Mouse (Mus musculus): ENCODE results near the gene Acly.

Gene Acly

GRCm38 (mm10) chr11:100504990-100505660 is 22.7 kb downstream of the Acly start:
- peak; percentile 24 for DNase-seq

DNA sequence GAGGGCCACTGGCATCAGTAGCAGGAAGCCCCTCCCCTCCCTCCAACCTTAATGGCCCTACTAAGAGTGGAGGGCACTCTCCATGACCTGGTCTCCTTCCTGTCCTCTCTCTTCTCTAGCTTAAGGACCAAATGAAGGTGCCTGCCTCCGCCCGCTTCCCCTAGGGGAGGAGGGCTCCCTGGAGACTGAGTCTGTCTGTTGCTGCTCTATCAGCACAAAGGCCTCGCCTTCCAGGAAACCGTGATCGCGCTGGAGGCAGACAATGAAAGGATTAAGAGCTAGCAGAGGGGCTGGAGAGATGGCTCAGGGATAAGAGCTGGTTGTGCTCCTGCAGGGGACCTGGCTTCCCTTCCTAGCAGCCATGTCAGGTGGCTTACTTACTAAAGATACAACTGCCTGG is 26.5 kb downstream of the Acly start:
- no peak for DNase-seq

GRCm38 (mm10) chr11:100500651-100501050 is 27.1 kb downstream of the Acly start:
- DNase-seq = no peak

GRCm38 (mm10) chr11:100500241-100500640 is 27.6 kb downstream of the Acly start:
- no peak for DNase-seq

DNA sequence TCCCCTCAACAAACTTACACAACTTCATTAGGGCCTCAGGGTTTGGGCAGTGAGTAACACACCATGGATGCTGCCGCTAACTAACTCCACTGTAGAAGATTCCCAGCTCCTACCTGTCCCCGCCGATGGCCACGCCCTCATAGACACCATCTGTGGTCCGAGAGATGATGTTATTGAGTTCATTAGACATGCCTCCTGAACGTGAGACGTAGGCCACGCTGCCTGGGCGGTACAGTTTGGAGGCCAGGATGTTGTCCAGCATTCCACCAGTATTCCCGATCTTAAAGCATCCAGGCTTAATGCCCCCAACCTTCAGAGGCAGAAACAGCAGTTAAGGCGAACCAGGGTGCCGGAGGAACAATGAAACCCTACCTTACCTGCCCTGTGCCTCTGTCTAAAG is 34.0 kb downstream of the Acly start:
- no peak for DNase-seq

GRCm38 (mm10) chr11:100490951-100491350 is 36.8 kb downstream of the Acly start:
- no peak for DNase-seq

DNA sequence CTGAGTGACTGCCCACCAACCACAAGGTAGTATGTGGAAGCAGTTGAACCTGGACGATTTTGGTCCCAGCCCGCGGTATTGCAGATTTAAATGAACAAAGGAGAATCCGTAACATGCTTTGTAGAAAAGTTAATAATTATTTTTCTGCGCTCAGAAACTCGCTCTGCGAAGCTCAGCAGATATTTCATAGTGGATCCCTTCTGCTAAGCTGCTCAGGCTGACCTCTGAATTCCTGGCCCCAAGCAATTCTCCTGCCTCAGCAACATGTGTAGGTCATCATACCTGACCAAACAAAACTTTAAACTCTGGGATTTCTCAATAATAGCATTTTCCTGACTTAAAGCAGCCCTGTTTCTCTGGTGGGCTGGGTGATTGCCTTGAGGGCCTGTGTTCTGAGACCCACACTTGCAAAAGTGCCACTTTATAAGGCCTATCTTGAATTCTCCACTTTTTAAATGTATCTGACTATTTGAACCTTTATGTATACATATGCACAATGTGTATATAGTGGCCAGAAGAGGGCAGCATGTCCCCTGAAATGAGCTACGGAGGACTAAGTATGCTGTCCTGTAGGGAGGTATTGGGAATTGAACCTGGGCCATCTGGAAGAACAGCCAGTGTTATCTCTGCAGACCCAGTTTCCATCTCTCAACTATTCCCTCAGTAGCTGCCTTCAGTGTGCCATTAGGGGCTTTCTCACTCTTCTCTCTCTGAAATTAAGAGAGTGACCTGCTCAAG is 41.8 kb downstream of the Acly start:
- DNase-seq = peak; percentile 59

GRCm38 (mm10) chr11:100484461-100484860 is 43.3 kb downstream of the Acly start:
- DNase-seq = no peak

DNA sequence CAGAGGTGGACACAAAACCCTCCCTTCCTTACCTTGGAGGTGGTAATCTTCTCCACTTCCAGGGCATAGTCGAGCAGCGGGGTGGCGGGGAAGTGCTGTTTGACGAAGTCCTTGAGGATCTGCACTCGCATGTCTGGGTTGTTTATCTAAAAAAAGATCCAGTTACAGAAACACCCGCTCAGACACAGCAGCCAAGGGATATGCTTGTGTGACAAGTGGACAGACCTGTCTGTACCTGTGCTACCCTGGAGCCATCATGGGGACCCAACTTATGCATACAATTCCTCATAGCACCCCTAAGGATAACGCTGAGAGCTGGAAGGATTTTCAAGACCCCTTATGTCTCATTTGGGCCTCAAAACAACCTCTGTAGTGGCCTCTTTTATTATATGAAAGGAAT is 48.6 kb downstream of the Acly start:
- DNase-seq = no peak

GRCm38 (mm10) chr11:100476281-100476680 is 51.5 kb downstream of the Acly start:
- DNase-seq = peak; percentile 34

- no peak for DNase-seq
These were observed 54.9 kb downstream of the Acly start for GRCm38 (mm10) chr11:100472935-100473295.

DNA sequence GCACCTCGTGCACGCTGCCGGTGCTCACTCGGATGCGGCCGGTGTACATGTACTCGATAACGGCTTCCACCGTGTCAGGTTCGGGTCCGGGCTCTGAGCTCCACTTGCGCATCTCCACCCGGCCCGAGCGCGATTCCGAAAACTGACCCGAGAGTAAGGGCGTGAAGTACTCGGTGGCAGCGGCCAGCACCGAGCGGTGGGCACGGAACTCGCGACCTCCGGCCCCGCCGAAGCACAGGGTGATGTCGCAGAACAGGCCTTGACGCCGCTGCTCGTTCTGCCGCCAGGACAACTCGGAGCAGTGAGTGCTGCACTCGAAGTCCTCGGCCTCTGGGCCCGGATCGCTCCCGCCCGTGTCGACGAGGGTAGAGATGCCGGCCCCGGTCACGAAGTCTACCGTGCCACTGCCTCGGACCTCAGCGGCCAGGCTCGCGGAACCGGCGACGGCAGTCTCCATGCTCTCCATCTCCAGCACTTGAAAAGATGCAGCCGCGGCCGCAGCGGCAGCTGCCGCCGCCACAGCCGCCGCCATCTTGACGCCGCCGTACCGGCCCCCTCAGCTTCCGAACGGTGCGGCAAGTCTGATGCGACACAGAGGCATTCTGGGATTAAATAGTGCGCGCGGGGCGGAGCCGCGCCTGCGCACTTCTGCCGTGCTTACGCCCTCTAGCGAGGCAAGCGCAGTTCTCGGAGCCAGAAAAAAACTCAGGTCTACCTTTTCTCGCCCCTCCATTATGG is 55.4 kb downstream of the Acly start, which contains the start of gene Klhl11:
TSS of gene Klhl11 (minus strand) at position 545 of the 738 bp plus-strand sequence.
- peak; percentile 92 for DNase-seq

DNA sequence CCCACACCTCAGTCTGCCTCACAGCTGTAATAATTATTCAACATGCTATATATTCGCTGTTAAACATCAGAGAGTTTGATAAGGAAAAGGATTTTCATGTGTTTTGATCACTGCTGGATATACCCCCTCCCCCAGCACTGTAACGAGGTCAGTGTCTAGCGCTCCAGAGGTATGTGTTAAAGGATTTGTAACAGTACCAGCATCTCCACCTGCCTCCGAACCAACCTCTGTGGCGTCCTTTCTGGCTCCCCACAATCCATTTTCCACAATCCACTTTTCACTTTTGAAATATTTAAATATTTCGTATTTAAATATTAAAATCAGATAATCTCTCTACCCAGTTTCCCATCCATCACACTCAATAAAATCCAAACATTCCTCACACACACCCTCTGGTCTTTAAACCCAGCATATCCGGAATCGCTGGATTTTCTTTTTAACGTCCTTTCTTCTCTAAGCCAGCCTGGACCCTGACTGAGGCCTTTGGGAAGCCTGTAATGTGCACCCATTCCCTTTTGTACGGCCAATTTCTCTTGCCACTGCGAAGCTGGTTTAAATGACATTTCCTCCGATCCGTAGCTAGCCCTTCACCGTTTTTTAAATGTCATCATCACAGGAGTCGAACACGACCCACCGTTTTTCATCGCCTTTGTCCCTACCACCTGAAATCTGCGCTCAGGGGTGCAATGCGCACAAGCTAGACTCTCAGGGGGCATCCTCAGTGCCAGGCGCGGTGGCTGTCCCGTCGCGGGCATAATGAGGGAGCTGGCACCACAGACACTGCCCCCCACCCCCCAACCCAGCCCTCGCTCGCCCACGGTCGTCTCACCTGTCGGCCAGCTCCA is 56.2 kb downstream of the Acly start:
- DNase-seq = no peak

- no peak for DNase-seq
These were observed 62.0 kb downstream of the Acly start for GRCm38 (mm10) chr11:100465833-100466232.

DNA sequence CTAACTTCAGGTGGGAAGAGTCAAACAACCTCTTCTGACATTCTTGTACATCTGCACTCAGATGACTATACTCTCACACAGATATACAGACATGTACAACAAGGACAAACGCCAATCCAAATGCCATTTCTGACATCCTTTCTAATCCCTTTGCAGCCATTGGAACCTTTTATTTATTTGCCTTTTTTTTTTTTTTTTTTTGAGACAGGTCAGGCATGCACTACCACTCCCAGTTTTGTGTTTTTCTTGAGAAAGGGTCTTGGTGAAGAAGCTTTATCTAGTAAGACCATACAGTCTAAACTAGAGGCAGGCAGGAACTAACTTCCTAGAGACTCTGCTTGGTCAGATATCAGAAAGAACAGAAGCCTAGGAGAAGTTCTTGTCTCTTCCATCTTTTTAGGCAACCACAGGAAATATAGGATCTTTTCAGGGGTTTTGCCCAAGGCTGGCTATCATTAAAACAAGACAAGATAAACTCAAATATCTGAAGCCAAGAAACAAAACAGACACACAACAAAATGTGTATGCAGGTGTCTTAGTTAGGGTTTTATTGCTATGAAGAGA is 62.5 kb downstream of the Acly start:
- no peak for DNase-seq

DNA sequence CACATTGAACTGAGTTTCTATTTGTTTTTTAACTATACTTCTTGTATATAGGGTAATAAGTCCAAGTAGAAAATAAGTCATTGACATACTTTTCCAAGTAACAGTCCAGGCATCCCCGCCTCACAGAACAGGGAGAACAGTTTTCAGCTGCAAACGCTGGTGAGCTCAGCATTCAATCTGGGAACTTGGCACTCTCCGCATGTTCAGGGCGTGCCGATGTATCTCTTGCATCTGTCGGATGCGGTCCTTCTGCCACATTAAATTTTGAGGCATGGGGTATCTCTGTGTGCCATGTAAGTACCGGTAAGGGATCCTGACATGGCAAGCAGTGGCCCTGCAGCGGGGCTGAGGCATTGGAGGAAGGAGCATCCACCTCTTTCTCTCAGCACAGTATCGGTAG is 65.1 kb downstream of the Acly start:
- no peak for DNase-seq

- no peak for DNase-seq
These were observed 70.1 kb downstream of the Acly start for GRCm38 (mm10) chr11:100457711-100458110.

DNA sequence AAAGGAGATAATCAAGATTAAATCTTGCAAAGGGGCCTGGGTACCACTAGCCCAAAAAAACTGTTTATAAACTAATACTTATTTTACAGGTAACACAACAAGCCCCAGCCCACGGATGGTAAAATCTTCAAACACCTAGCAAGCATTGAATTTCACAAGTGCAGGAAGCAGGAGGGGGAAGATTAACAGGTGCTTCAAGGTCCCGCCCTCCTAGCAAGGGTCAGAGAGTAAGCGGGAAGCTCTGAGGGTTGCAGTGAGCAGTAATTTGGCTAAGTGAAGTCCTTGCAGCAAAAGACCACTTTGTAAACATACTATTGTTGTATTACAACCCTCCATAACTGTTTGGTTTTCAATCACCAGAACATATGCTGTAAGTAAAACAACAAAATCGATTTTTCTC is 70.6 kb downstream of the Acly start:
- peak; percentile 34 for DNase-seq

DNA sequence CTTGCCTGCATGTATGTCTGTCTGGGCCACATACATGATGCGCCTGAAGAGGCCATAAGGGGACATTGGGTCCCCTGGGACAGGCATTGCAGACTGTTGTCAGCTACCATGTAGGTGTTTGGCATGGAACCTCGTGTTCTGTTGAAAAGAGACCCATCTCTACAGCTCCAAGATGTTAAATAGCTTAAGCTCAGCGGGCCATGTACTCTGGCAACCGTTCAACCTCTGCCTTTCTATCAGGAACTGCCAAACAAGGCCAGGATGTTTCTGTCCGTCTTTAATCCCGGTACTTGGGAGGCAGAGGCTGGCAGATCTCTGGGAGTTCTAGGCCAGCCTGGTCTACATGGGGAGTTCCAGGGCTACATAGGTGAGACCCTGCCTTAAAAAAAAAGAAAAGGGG is 85.2 kb downstream of the Acly start:
- DNase-seq = no peak

DNA sequence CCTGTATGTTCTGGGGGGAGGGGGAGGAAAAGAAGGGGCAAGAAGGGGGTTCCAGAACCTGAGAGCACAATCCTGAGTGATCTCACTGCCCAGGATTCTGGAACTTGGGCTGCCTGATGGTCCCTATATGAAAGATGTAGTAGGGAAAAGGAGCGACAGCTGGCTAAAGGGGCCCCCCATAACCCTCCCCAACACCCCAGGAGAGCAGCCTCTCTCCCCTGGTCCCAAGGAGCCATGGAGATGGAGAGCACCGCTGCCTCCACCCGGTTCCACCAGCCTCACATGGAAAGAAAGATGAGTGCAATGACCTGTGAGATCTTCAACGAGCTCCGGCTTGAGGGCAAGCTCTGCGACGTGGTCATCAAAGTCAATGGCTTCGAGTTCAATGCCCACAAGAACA is 86.0 kb downstream of the Acly start, which contains the start of the genes Nt5c3b and Klhl10:
TSS of gene Nt5c3b (minus strand) at position 12 of the 400 bp plus-strand sequence.
TSS of gene Klhl10 (plus strand) at position 121 of the 400 bp plus-strand sequence.
- no peak for DNase-seq

- DNase-seq = peak; percentile 92
These were observed 86.9 kb downstream of the Acly start for GRCm38 (mm10) chr11:100440691-100441522.

Data from lung, postnatal 36 days (tissue).